Mouse (Mus musculus): ENCODE measurements at regions not wholly inside any gene's neighbourhood (a gene's known extent, or its start where the extent isn't known, plus 50 kb on each side); places are given as distances from the start of the nearest gene placed in this dataset.
A peak's percentile ranks its signal among the peaks of the same experiment; 100 is the strongest.
"Not testable (repeated sequence)": the region's sequence is repeated elsewhere in the genome, so short reads cannot be mapped to it uniquely, and the experiment has no call there.

DNA sequence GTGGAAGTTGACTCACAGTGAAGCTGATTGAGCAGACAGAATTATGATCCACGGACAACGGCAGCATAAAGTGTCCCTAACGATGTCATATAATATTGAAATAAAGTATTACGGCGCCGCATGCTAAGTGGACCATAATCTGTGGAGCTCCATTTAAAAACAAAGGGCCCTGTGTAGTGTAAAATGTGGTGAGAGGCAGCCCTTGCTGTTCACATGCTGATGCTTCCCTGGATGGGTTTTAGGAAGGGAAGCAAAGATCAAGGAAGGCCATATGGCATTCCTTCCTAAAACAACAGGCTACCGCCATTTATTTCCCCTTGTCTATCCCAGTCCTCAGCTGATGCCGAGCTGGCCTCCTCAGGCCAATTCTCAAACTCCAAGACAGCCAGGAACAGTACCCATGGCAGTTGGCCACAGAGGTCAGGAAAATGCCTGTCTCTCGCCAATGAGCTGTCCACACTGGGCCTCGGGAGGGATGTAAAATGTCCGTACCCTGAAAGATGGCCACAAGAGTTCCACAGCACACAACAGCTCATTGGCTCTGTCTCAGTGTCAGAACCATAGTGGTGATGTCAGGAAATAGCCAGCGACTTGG is 302.7 kb upstream of the Irx1 start:
- no peak for DNase-seq (ENCODE audit: extremely low spot score, low read depth, low spot score)

DNA sequence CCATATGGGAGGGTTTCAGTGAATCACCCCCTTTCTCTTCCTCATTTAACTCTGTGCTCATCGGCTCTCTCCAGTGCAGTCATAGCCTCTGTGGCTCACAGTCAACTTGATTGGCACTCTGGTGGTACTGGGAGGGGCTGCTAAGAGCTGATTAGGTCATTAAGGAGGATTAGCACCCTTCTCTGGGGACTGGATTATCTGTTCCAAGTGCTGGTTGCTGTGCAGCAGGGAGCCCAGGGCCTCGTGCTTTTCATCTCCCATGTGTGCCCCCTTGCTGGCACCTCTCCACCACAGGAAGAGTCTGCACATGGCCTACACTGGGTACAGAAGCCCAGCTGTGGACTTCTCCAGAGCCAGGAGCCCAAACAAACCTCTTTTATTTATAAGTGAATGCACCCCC is 316.8 kb upstream of the Irx1 start:
- no peak for DNase-seq (ENCODE audit: extremely low spot score, low read depth, low spot score)

DNA sequence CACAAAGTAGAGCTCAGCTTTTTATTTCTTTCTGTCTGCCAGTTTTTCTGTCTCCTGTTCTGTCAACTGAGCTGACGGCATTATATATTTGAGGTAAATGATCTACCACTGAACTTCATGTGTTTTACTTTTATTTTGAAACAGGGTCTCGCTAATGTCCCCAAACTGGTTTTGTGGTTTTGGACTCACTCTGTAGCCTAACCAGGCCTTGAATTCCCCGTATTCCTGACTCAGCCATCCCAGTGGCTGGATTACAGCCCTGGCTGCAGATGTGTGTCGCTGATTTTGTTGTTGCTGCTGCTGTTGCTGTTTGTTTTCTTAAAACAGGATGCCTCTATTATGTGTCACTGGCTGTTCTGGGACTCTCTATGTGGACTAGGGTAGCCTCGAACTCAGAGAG is 317.3 kb upstream of the Irx1 start:
- DNase-seq (ENCODE audit: extremely low spot score, low read depth, low spot score): no peak

DNA sequence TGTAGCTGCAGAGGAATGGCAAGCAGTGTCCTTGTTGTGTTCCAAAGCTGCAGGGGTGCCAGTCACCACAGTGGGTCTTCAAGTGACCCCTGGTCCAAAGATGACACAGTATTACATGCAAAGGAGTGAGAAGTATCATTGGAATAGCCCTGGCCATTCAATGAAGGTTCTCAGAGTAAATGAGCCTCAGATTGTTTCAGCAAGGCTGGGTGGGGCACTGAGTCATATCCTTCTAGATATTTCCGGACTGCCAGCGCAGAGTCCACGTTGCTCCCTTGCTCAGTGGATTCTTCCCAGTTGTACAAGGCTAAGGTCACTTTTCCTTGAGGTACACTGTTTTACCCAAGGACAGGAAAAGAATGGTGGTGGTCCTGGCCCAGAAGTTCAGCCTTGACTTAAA is 319.2 kb upstream of the Irx1 start:
- DNase-seq (ENCODE audit: extremely low spot score, low read depth, low spot score): no peak

DNA sequence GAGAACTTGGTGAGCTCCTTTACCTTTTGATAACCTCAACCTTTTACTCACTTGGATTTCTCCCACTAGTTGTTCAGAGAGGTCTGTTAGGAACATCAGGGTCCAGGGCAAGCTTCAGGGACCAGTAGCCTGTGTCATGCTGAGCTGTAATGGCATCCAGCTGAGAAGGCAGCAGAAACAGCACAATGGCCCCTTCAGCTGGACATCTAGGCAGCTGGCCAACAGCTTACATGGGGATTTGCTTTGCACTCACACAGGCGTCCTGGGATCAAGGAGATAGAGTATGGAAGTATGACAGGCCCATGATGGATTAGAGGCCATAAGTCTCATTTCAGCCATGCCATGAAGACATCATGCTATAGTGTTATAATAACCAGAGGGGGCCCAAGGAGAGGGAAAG is 320.2 kb upstream of the Irx1 start:
- no peak for DNase-seq (ENCODE audit: extremely low spot score, low read depth, low spot score)

DNA sequence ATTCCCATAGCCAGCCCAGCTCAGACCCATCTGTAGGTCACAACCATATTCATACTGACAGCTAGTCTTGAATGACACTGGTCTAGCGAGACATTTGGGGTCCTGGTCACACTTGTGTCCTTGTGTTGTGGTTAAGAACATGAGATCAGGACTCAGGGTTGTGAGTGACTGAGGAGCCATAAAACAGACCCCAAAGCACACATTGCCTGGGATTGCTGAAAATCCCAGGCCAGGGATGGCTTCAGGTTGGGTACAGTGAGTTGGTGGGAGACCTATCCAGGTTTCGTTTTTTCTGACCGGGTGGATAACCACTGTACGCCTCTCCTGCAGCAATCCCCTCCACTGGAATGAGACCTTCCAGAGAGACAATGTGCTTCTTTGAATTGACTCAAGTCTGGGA is 322.8 kb upstream of the Irx1 start:
- no peak for DNase-seq (ENCODE audit: extremely low spot score, low read depth, low spot score)

DNA sequence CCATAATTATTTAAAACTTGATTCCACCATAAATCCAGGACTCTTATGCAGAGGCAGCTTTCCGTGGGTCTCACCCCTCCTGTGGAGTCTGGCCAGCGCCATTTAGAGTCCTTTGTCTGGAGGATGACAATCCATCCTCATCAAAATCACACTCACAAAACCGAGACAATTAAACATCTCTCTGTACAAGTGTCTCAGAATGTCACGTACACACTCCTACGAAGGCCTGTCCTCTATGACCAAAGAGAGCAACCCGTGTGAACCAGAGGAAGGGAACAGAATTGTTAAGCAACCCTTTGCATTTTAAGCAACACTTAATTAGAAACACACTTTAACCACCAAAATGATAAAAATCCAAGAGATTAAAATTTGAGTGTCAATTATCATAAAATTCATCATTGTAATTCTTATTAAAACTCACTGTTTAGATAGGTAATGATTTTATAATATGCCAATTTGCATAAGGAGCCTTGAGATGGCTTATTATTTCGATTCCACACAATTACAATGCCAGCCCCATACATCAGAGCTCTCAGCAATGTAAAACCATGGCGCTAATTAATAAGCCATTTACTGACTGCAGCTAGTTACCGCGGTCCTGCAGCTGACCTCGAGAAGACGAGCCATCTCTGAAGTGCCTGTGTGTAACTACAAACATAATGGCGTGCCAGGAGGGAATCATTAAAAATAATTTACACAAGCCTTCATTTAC is 325.0 kb upstream of the Irx1 start:
- DNase-seq (ENCODE audit: extremely low spot score, low read depth, low spot score): peak; percentile 31

DNA sequence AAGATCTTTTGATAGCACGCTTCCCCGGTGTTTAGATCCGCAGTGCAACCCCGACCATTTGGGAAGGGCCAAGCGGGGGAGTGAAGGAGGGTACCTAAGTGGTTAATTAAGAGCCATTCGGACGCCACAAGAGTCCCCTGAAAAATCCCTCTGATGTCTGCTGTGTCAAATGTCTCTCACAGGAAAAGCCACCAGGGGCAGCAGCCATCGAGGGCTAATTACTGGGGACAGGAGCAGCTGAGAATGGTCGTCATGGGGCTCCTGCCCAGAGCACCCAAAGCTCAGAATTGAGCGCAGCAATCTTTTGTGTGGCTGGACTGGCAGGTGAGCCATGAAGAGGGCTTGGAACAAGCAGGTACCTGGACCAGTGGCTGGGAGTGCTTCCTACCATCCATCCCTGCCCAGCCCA is 325.6 kb upstream of the Irx1 start:
- no peak for DNase-seq (ENCODE audit: extremely low spot score, low read depth, low spot score)

DNA sequence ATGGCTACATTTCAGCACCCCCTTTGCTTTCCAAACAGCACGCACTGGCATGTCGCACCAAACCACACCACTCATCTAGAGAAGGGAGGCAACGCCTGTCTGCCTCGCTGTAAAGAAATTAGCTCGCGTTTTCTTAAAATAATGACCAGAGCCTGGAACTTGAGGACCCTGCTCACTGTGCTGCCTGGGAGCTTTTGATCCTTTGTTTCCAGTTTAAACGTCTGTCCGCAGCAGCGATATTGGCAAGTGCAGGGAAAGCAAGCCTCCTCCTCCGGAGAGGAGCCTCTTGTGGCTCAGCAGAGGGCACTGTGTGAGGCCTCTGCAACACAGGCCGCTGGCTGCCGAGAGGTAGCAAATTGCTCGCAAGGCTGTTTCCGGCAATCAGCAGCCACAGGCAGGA is 328.8 kb upstream of the Irx1 start:
- DNase-seq (ENCODE audit: extremely low spot score, low read depth, low spot score): no peak

DNA sequence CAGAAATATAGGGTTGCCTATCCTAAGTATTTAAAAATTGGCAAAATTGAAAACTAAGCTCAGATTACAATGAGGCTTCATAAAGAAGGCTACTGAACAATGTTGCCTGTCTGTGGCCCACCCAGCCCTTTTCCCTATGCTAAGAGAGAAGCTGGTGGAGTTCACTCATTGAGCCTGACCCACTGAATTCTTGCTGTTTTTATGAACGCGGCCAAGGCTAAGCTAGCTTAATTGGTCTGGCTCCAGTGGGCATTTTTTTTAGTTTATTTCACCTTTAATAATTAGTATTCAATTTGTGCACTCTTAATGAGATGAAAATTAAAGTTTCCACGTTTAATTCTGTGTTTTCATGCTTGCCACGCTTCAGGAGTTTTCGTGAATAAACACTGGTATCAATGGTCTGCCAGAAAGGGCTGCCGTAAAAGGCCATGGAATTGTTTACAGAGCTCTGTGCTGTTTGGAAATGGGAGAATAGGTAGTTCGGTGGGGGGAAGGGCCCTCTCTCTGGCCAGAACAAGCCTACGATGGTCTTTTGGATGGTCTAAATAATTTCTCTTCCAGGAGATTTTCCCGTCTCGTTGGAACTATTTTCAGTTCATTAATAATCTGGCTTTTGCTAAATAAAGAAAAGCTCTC is 329.7 kb upstream of the Irx1 start:
- DNase-seq (ENCODE audit: extremely low spot score, low read depth, low spot score): no peak

DNA sequence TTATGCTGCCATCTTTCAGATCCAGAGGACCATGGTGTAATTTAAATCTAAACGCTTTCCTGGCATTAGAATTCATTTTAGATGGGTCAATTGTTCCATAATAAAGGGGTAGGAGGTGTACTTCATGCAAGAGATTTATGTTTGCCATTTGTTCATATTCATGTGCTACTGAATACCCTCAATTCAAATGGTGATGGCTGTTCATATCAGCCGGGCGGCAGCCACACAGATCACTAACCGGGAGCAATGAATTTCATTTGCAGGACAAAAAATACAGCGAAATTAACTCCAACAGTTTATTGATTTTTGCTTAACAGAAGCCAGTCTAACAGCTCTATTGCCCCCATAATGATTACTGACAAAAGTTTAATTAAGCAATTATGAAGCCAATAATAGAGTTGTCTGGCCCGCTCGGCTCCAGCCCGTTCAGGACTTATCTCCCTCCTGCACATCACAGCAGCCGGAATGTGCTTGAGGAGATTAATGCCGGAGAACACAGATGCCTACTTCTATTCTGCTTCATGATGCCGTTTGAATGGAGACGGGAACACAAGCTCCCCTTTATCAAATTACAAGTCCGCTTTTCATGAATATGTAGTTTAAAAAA is 330.3 kb upstream of the Irx2 start:
- DNase-seq (ENCODE audit: extremely low spot score, low read depth, low spot score): no peak

DNA sequence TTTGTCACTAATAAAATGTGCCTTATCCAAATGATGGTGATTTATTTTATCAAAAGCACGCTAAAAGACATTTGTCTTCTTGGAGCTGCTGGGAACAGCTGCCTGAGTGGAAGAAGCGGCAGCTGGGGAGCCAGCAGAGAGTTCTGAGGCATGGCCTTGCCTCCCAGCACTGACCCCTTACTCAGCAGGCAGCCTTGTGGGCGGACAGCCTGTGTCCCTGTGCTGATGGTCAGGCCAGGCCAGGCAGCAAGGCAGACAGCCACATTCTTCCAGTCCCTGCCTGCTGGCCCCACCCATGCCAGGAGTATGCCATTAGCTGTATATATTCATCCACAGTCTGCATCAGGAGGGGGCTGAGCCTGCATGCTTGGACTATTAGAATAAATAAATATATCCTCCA is 329.0 kb upstream of the Irx2 start:
- no peak for DNase-seq (ENCODE audit: extremely low spot score, low read depth, low spot score)

DNA sequence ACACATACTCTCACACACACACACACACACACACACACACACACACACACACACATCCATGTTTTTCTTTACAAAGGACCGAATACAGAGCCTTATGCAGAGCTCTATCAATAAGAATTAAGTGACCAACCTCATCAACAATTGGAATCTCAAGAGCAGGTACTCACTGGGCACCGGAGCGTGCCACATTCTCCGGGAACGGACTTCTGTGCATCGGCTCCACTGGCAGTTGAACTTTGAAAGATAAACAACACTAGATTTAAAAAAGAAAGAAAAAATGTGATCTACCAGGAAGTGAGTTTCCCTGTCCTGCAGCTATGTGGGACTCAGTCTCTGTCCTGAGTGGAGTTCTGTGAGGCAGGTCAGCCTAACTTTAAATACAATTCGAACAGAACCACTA is 327.5 kb upstream of the Irx2 start:
- no peak for DNase-seq (ENCODE audit: extremely low spot score, low read depth, low spot score)

DNA sequence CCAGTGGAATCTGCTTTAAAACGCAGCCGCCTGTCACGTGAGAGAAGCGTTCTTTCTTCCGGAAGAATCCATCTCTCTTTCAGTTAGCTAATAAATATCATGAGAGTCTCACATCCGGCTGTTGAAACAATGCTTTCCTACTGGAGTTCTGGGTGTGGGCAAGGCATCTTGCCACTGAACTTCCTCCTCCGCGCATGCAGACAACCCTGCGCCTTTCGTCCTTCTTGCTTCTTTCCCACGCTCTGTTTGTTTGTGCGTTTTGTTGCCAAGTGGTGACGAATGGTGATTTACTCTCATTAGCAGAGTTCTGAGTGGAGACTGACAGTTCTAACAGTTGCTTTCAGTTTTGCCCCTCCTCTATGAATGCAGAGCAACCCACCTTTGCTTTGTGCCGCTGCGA is 326.8 kb upstream of the Irx2 start:
- no peak for DNase-seq (ENCODE audit: extremely low spot score, low read depth, low spot score)

DNA sequence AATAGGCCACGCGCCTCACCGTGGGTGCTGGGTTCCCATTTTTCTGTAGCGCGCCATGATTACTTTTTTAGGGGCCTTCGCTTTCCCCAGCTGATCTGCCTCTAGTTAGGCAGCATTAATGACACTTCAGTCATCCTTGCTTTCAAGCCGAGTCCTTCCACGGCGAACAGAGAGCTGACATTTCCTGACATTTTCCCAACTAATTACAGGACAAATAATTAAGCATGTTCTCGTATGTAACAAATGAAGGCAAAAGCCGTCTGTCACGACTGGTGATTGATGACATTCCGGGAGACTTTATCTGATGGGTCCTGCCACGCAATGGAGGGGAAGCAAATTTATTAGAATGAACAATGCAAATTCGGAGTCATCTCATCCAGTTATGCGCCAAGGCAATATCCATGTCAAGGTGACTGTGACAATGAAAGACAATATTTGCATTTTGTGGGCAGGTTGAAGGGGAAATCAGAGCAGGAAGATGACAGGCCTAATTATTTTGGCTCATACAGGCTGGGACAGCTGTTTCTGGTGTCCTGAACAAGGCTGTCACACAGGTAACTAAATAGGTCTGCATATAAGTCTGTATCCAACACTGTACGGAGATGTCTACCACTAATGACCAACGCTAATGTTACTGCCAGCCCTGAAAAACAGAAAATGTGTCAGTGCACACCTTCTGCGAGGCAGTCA is 326.0 kb upstream of the Irx2 start:
- no peak for DNase-seq (ENCODE audit: extremely low spot score, low read depth, low spot score)

DNA sequence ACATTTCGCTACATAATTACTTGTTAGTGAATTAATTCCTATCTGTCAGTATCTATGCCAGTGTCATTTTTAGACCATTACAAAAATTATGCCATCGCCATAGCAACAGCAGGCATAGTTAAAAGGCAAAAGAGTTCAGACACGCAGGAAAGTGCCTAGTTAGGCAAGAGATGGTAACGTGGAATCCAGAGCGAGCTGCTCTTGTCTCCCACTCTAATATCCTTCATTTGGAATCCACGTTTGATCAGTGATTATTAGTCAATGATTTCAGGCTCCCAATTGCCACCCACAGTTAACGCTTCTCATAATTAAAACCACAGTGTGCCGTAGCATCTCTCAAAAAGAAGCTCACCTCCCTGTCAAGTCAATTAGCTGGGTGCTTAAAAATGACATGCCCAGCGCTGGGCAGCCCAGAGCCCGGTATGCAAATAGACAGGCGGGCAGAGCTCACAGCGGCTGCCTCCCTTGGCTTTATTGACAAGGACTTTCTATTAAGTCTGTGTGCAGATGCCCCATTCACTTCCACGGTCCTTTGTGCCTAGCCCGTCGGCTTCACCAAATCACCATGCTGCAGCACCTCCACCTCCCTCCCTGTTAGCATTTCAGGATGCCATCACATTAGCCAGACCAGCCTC is 325.4 kb upstream of the Irx2 start:
- DNase-seq (ENCODE audit: extremely low spot score, low read depth, low spot score): no peak

DNA sequence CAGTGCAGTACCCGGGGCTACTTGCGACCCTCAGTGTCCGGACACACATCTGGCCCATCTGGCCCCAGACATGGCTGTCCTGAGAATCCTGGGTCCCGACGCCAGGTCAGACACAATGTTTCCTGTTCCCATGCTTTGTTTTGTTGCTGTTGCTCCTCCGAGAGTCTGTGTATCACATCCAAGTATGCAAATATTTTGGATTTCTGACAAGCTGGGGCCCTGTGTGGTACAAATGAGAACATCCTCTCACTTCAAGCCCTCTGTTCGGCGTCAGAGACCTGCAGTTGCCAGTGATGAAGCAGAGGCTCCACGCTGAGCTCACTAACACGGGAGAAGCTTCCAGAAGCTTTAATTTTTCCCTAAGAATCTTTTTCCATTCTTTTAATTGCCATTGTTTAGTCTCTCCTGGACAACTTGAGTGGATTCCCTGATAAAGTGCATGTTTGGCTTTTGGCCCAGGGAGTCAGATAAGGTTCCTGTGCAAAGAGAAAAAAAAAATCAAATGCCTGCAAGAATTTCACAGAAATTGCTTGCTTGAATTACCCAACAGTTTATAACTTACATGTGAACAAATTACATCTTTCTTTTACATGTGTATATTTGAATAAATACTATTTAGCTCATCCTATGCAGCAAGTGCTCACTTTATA is 304.5 kb upstream of the Irx2 start:
- no peak for DNase-seq (ENCODE audit: extremely low spot score, low read depth, low spot score)

DNA sequence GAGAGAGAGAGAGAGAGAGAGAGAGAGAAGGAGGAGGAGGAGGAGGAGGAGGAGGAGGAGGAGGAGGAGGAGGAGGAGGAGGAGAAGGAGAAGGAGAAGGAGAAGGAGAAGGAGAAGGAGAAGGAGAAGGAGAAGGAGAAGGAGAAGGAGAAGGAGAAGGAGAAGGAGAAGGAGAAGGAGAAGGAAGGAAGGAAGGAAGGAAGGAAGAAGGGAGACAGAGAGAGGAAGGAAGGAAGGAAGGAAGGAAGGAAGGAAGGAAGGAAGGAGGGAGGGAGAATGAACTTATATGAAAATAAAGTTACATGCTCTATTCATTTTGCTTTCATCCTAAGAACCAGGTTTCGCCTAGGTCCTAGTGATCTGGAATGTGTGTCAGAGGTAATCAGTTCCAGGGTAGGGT is 302.4 kb upstream of the Irx2 start:
- not testable (repeated sequence) for DNase-seq (ENCODE audit: extremely low spot score, low read depth, low spot score)

DNA sequence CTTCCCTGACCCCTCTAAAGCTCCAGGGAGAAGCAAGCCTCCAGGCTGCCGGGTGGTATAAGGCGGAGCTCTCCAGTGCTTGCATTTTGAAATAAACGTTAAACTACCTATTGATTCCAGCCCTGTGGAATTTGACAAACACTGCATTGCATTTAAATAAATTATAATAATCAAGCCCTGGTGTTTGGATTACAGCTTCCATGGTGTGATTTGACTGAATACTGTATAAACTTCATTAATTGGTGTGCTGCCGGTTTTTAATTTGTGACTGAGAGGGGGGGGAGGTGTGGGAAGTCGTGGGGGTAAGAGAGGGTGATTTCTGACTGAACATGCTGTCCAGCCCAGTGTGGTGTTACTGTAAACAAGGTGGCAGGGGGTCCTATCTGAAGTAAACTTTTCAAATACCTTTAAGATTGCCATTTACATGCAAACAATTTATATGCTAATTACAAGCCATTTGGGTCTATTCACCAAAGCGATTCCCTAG is 282.9 kb upstream of the Irx2 start:
- no peak for DNase-seq (ENCODE audit: extremely low spot score, low read depth, low spot score)

DNA sequence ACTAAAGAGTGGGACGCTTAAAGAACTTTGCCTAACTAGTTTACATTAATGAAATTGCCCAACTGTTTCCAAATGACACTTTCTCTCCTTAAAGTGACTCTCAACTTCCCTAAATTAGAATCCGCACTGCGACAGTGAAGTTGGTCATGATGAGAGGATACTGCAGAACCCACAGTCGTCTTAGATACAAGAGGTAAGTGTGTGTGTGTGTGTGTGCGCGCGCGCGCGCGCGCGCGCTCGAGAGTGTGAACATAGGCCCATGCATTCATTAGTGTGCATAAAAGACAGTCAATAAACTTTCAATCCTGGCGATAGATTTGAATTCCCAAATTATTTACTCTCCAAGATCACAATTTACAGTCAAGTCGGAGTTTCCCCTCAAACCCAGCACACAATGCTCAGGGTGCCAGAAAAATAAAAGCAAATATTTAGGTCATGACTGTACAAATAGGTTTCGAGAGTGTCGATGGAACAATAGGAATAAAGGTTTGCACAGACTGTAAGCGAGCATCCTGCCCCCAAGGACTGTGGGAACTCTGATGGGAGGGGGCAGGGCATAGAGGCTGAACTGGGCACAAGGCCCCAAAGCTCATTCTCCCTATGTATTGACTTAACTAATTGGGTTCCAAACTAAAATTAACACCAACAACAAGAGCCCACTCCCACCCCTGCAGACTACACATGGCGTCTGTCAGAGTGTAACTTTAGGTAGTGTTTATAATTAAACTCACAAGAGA is 282.2 kb upstream of the Irx2 start:
- no peak for DNase-seq (ENCODE audit: extremely low spot score, low read depth, low spot score)
